Mouse (Mus musculus): ENCODE results near the gene Tmem151a. TPM values are rescaled to one million over a fixed set of nuclear protein-coding genes. Genes with fewer than 3 reads are reported as not detected.

Tmem151a gene
- total and polyA plus RNA-seq, 3 experiments = not detected

- Histone ChIP-seq H3K27ac (ENCODE audit: insufficient read depth, low read depth) (no peak overlapping the region), H3K9me3 (replicated peaks; ENCODE audit: low read length) (no peaks in the 10 kb centered on the region)
These were observed 36.0 kb downstream of the Tmem151a start for GRCm38 (mm10) chr19:5049325-5049724.

GRCm38 (mm10) chr19:5048138-5049056 lies 36.9 kb downstream of the Tmem151a start:
- dilution Hi-C loops (cut with MboI; ENCODE audit: extremely low pct_ligation_motif_present, extremely low pct_unique_long_range_greater_than_20kb, low sequenced_read_pairs) (no loop called here), in situ Hi-C loops (cut with MboI; ENCODE audit: low pct_ligation_motif_present, low pct_unique_long_range_greater_than_20kb, low sequenced_read_pairs) (no loop called here)
- no peak for DNase-seq (ENCODE audit: extremely low read depth)
- H3K27me3 ChIP-seq (replicated peaks) = no peaks in the 10 kb centered on the region
- no peak overlapping the region for H3K27ac ChIP-seq (ENCODE audit: insufficient read depth, low read depth)
- H3K79me2 ChIP-seq (replicated peaks; ENCODE audit: control insufficient read depth, extremely low read depth, insufficient read depth, poor library complexity, severe bottlenecking) = no peaks in the 10 kb centered on the region
- peaks cover 9 to 13% of the 10 kb centered on the region in 2 experiments for H3K4me1 ChIP-seq (ENCODE audit: control insufficient read depth in 1 of 2, insufficient read depth in 2 of 2)
- H3K4me3 ChIP-seq (replicated peaks in 1 of 3; ENCODE audit: low read depth in 2 of 3, low read length in 2 of 3, poor library complexity in 1 of 3) = no peak overlapping the region
- H3K4me2 ChIP-seq (ENCODE audit: insufficient read depth, low read depth, poor library complexity, severe bottlenecking) = no peak overlapping the region
- TF ChIP-seq MAFK (IDR thresholded peaks at IDR 0.05; ENCODE audit: insufficient replicate concordance, low read length) = no peak
- TF ChIP-seq USF1 (IDR thresholded peaks at IDR 0.05; ENCODE audit: low read depth, low read length) = no peak
- no peak for TF ChIP-seq ZC3H11A (IDR thresholded peaks at IDR 0.05; ENCODE audit: low read depth, low read length)
- TF ChIP-seq RAD21 (IDR thresholded peaks at IDR 0.05; ENCODE audit: low read depth, low read length) = no peak
- TF ChIP-seq PAX5 (IDR thresholded peaks at IDR 0.05; ENCODE audit: low read length) = no peak
- TF ChIP-seq MEF2A (IDR thresholded peaks at IDR 0.05; ENCODE audit: borderline replicate concordance, low read depth, low read length) = no peak
- no peak for TF ChIP-seq BHLHE40 (IDR thresholded peaks at IDR 0.05; ENCODE audit: low read depth, low read length)
- no peak overlapping the region for H3K9ac ChIP-seq (ENCODE audit: insufficient read depth, low read depth)
- H3K9me3 ChIP-seq (replicated peaks; ENCODE audit: low read length) = no peaks in the 10 kb centered on the region
- peaks cover 42 to 91% of the 10 kb centered on the region in 2 experiments for H3K36me3 ChIP-seq (replicated peaks in 1 of 2; ENCODE audit: control insufficient read depth in 1 of 2, insufficient read depth in 1 of 2, low read length in 1 of 2)

More at GRCm38 (mm10) chr19:5049325-5049724, 36.0 kb downstream of the Tmem151a start:
- Histone ChIP-seq H3K4me3 (replicated peaks in 1 of 3; ENCODE audit: low read depth in 2 of 3, low read length in 2 of 3, poor library complexity in 1 of 3) (no peak overlapping the region), H3K4me2 (ENCODE audit: insufficient read depth, low read depth, poor library complexity, severe bottlenecking) (no peak overlapping the region), H3K36me3 (replicated peaks in 1 of 2; ENCODE audit: control insufficient read depth in 1 of 2, insufficient read depth in 1 of 2, low read length in 1 of 2) (peaks cover 42 to 89% of the 10 kb centered on the region in 2 experiments), H3K27me3 (replicated peaks) (no peaks in the 10 kb centered on the region), H3K9ac (ENCODE audit: insufficient read depth, low read depth) (no peak overlapping the region), H3K79me2 (replicated peaks; ENCODE audit: control insufficient read depth, extremely low read depth, insufficient read depth, poor library complexity, severe bottlenecking) (no peaks in the 10 kb centered on the region), H3K4me1 (ENCODE audit: control insufficient read depth in 1 of 2, insufficient read depth in 2 of 2) (peaks cover 12 to 19% of the 10 kb centered on the region in 2 experiments)
- in situ Hi-C loops (cut with MboI; ENCODE audit: low pct_ligation_motif_present, low pct_unique_long_range_greater_than_20kb, low sequenced_read_pairs) = no loop called here
- no peak for DNase-seq (ENCODE audit: extremely low read depth)
- no peak for TF ChIP-seq BHLHE40 (IDR thresholded peaks at IDR 0.05; ENCODE audit: low read depth, low read length)
- no peak for TF ChIP-seq MAFK (IDR thresholded peaks at IDR 0.05; ENCODE audit: insufficient replicate concordance, low read length)
- TF ChIP-seq MEF2A (IDR thresholded peaks at IDR 0.05; ENCODE audit: borderline replicate concordance, low read depth, low read length) = no peak
- TF ChIP-seq TBP (conservative IDR thresholded peaks at IDR 0.05; ENCODE audit: low read depth, low read length) = no peak
- no peak for TF ChIP-seq ZMIZ1 (IDR thresholded peaks at IDR 0.05; ENCODE audit: low read depth, low read length)
- TF ChIP-seq ZKSCAN1 (IDR thresholded peaks at IDR 0.05; ENCODE audit: borderline replicate concordance, low read depth, low read length) = no peak
- no peak for TF ChIP-seq CHD1 (IDR thresholded peaks at IDR 0.05; ENCODE audit: low read depth, low read length)
- TF ChIP-seq MAZ (IDR thresholded peaks at IDR 0.05; ENCODE audit: low read depth, low read length) = no peak
- TF ChIP-seq GABPA (IDR thresholded peaks at IDR 0.05; ENCODE audit: insufficient replicate concordance, low read depth, low read length) = no peak
- no peak for TF ChIP-seq SMC3 (IDR thresholded peaks at IDR 0.05; ENCODE audit: low read depth, low read length)
- dilution Hi-C loops (cut with MboI; ENCODE audit: extremely low pct_ligation_motif_present, extremely low pct_unique_long_range_greater_than_20kb, low sequenced_read_pairs) = no loop called here
